Comparison of ENCODE assay signal across 13 mouse cellular contexts in the genomic region with DNA sequence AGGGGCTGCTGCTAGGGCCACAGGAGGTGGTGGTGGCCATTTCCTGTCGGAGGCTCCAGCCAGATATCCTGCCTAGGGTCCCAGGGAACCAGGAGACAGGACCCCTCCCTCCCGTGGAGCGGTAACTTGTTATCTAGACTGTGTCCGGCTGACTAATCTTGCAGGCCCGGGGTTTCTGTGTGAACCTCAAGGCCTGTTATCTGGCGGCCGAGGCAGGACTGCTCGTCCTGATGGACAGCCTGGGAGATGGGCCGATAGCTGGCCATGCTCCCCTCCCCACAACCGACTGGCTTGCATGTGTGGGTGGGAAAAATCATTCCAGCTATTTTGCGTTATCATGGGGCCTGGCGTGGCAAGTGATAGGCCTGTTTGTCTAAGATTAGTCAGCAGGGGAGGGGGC. TPM values are rescaled to one million over a fixed set of nuclear protein-coding genes. Genes with fewer than 3 reads are reported as not detected.
DNase-seq lines count a peak whose midpoint lies in the region; ATAC-seq and TF ChIP-seq lines count a peak whose summit lies in the region.
"Had no signal": no experiment of that assay in that cellular context is flagged by ENCODE, and none has a peak within 500 bp of the region (broad histone marks: within the 10 kb centered on the region; RNA-seq: fewer than 3 reads in every experiment).

No protein-coding gene starts in this region.

- peak; percentile 89 to 97 for TF ChIP-seq EP300 in MEL (IDR thresholded peaks at IDR 0.05; ENCODE audit: low read depth in 1 of 2, low read length in 2 of 2)
- TF ChIP-seq EP300 in liver, embryonic 14.5 days (IDR thresholded peaks at IDR 0.05; ENCODE audit: low read depth) = peak; percentile 92

- H3K4me3 ChIP-seq in hindbrain, embryonic 10.5 days = no peak overlapping the region
- H3K4me3 ChIP-seq in hindbrain, postnatal 0 days (ENCODE audit: low read length) = no peak overlapping the region
- H3K4me3 ChIP-seq in MEL (ENCODE audit: control insufficient read depth in 1 of 2, insufficient read depth in 1 of 2, low read depth in 2 of 2, low read length in 2 of 2) = no peak overlapping the region
- H3K4me3 ChIP-seq in liver, embryonic 14.5 days (ENCODE audit: insufficient read depth in 1 of 2, low read depth in 2 of 2, low read length in 2 of 2) = no peak overlapping the region
- H3K4me3 ChIP-seq: limb, embryonic 12.5 days had no signal

- H3K36me3 ChIP-seq in hindbrain, embryonic 10.5 days = peaks cover 6% of the 10 kb centered on the region; the same call in 1 of the 2 replicates
- no peaks in the 10 kb centered on the region for H3K36me3 ChIP-seq in hindbrain, postnatal 0 days (ENCODE audit: insufficient read depth, low read length)
- peaks cover 23 to 73% of the 10 kb centered on the region in 2 experiments for H3K36me3 ChIP-seq in MEL (ENCODE audit: control insufficient read depth in 1 of 2, insufficient read depth in 2 of 2, low read length in 2 of 2)
- peaks cover 91% of the 10 kb centered on the region for H3K36me3 ChIP-seq in liver, embryonic 14.5 days (replicated peaks; ENCODE audit: control insufficient read depth, insufficient read depth, low read depth)
- H3K36me3 ChIP-seq: limb, embryonic 12.5 days had no signal

- H3K79me2 ChIP-seq in MEL (ENCODE audit: control insufficient read depth, insufficient read depth, low read length, poor library complexity) = peaks cover 10% of the 10 kb centered on the region

- no peak for TF ChIP-seq RAD21 in MEL (IDR thresholded peaks at IDR 0.05; ENCODE audit: low read depth, low read length)

- no peak overlapping the region for H3K9ac ChIP-seq in hindbrain, postnatal 0 days (replicated peaks; ENCODE audit: low read length)
- peak overlapping the region; percentile 41 for H3K9ac ChIP-seq in MEL (ENCODE audit: control insufficient read depth, low read depth, low read length, poor library complexity, severe bottlenecking)
- peak overlapping the region; percentile 79 for H3K9ac ChIP-seq in liver, embryonic 14.5 days (replicated peaks)
- H3K9ac ChIP-seq: limb, embryonic 12.5 days had no signal

- H3K9me3 ChIP-seq in hindbrain, embryonic 10.5 days = no peaks in the 10 kb centered on the region
- no peaks in the 10 kb centered on the region for H3K9me3 ChIP-seq in hindbrain, postnatal 0 days (ENCODE audit: low read length)
- H3K9me3 ChIP-seq in MEL (replicated peaks; ENCODE audit: insufficient read depth, low read length) = no peaks in the 10 kb centered on the region
- H3K9me3 ChIP-seq in liver, embryonic 14.5 days (ENCODE audit: control insufficient read depth, low read length) = no peaks in the 10 kb centered on the region
- H3K9me3 ChIP-seq: limb, embryonic 12.5 days had no signal

- no peak for TF ChIP-seq CTCF in hindbrain, postnatal 0 days (IDR thresholded peaks at IDR 0.05; ENCODE audit: low read depth)
- no peak for TF ChIP-seq CTCF in MEL (IDR thresholded peaks at IDR 0.05 in 2 of 3, conservative IDR thresholded peaks at IDR 0.05 in 1 of 3; ENCODE audit: control insufficient read depth in 1 of 3, insufficient read depth in 1 of 3, low read depth in 2 of 3, low read length in 3 of 3, poor library complexity in 1 of 3, severe bottlenecking in 1 of 3)
- no peak for TF ChIP-seq CTCF in liver, embryonic 14.5 days (IDR thresholded peaks at IDR 0.05; ENCODE audit: low read depth)

- TF ChIP-seq POLR2A in MEL (IDR thresholded peaks at IDR 0.05; ENCODE audit: control insufficient read depth in 1 of 2, insufficient read depth in 1 of 2, low read depth in 1 of 2, low read length in 2 of 2, poor library complexity in 1 of 2) = no peak; a peak in 1 of 4 replicates

- peaks cover 88% of the 10 kb centered on the region for H3K4me1 ChIP-seq in hindbrain, embryonic 10.5 days (replicated peaks)
- 0 out of 2 replicates have a peak, but pooled peaks cover under 1% of the 10 kb centered on the region for H3K4me1 ChIP-seq in hindbrain, postnatal 0 days (ENCODE audit: insufficient read depth, low read length)
- H3K4me1 ChIP-seq in MEL (ENCODE audit: control insufficient read depth in 1 of 2, insufficient read depth in 2 of 2, low read length in 2 of 2) = peaks cover 32 to 79% of the 10 kb centered on the region in 2 experiments
- H3K4me1 ChIP-seq in liver, embryonic 14.5 days (replicated peaks; ENCODE audit: control insufficient read depth in 2 of 2, insufficient read depth in 2 of 2, low read length in 1 of 2) = peaks cover 96 to 98% of the 10 kb centered on the region in 2 experiments

- peak; percentile 17 for DNase-seq in adrenal gland, adult 2 months
- no peak for DNase-seq in adrenal gland, postnatal 14 days
- no peak for DNase-seq in hindbrain, embryonic 10.5 days (ENCODE audit: low spot score)
- DNase-seq in hindbrain, postnatal 0 days (ENCODE audit: low spot score) = no peak
- peak; percentile 75 for DNase-seq in MEL (ENCODE audit: low read depth, low spot score)
- DNase-seq in liver, embryonic 14.5 days (ENCODE audit: low read depth in 3 of 3, low spot score in 3 of 3) = peak; percentile 70 to 75 (median 75)
- no peak for DNase-seq in cerebellum, adult 11-12 months
- DNase-seq: adrenal gland, postnatal 36 days; cerebellum, adult 11 months; kidney, postnatal 4 days had no signal

- H3K27me3 ChIP-seq in hindbrain, embryonic 10.5 days (ENCODE audit: insufficient read depth, poor library complexity, severe bottlenecking) = no peaks in the 10 kb centered on the region
- H3K27me3 ChIP-seq in hindbrain, postnatal 0 days (ENCODE audit: insufficient read depth, low read length) = no peaks in the 10 kb centered on the region
- H3K27me3 ChIP-seq in MEL (ENCODE audit: control insufficient read depth in 1 of 2, insufficient read depth in 2 of 2, low read length in 2 of 2) = no peaks in the 10 kb centered on the region
- no peaks in the 10 kb centered on the region for H3K27me3 ChIP-seq in liver, embryonic 14.5 days (ENCODE audit: control insufficient read depth, insufficient read depth, low read length)
- H3K27me3 ChIP-seq: limb, embryonic 12.5 days had no signal

- 74% methylated on average over 12 of the region's 12 CpGs for WGBS in hindbrain, embryonic 10.5 days
- WGBS in hindbrain, postnatal 0 days = 72% methylated on average over 12 of the region's 12 CpGs
- 8% methylated on average over 12 of the region's 12 CpGs for WGBS in liver, embryonic 14.5 days (ENCODE audit: insufficient replicate concordance)

- peak overlapping the region; percentile 64; the same call in 1 of the 2 replicates for H3K27ac ChIP-seq in hindbrain, embryonic 10.5 days
- H3K27ac ChIP-seq in hindbrain, postnatal 0 days = no peak overlapping the region
- peak overlapping the region; percentile 87 for H3K27ac ChIP-seq in MEL (ENCODE audit: control insufficient read depth, low read depth, low read length)
- H3K27ac ChIP-seq in liver, embryonic 14.5 days = peak overlapping the region; percentile 96
- H3K27ac ChIP-seq: limb, embryonic 12.5 days had no signal

- no peak overlapping the region for H3K4me2 ChIP-seq in hindbrain, postnatal 0 days (ENCODE audit: low read depth, low read length)
- peak overlapping the region; percentile 40 for H3K4me2 ChIP-seq in liver, embryonic 14.5 days (ENCODE audit: low read depth)
- H3K4me2 ChIP-seq: limb, embryonic 12.5 days had no signal

- no peak for ATAC-seq in hindbrain, postnatal 0 days
- peak; percentile 48 for ATAC-seq in liver, embryonic 14.5 days (ENCODE audit: insufficient read depth)
- ATAC-seq in CD4-positive, CD25-positive, alpha-beta regulatory T cell, adult 4 months = no peak

TF ChIP-seq in MEL, 35 proteins besides CTCF, POLR2A, EP300 and RAD21 (continues in another document):
- no peak for TF ChIP-seq TBP (IDR thresholded peaks at IDR 0.05; ENCODE audit: low read depth, low read length)
- TF ChIP-seq BHLHE40 (IDR thresholded peaks at IDR 0.05; ENCODE audit: borderline replicate concordance, low read depth, low read length) = no peak
- TF ChIP-seq SMC3 (IDR thresholded peaks at IDR 0.05; ENCODE audit: low read depth, low read length) = no peak
- no peak for TF ChIP-seq CHD1 (IDR thresholded peaks at IDR 0.05; ENCODE audit: low read depth, low read length)
- no peak for TF ChIP-seq E2F4 (IDR thresholded peaks at IDR 0.05; ENCODE audit: borderline replicate concordance, low read depth, low read length)
- peak; percentile 87 for TF ChIP-seq TAL1 (IDR thresholded peaks at IDR 0.05; ENCODE audit: low read length)
- peak; percentile 42; the same call in 1 of the 2 replicates for TF ChIP-seq RCOR1 (IDR thresholded peaks at IDR 0.05; ENCODE audit: low read depth, low read length)
- TF ChIP-seq GABPA (IDR thresholded peaks at IDR 0.05; ENCODE audit: low read depth, low read length) = no peak
- TF ChIP-seq POLR2AphosphoS2 (IDR thresholded peaks at IDR 0.05; ENCODE audit: low read length) = no peak

RNA-seq across cellular contexts. Expression of a gene that starts 31.4 kb away (rescaled TPM):
- total RNA-seq in adrenal gland, adult 2 months (2021) = 10 to 100 TPM; 16.0 to 24.2 TPM
- polyA plus RNA-seq in adrenal gland, adult 2 months (2012; rRNA removed) = 37.4 and 60.4 TPM in 2 replicates
- total RNA-seq in adrenal gland, postnatal 14 days (2021) = 23.6 and 24.6 TPM in 2 replicates
- polyA plus RNA-seq in hindbrain, embryonic 10.5 days (2016; fragmentation: Nextera tagmentation; extraction: Ambion mirVana) = 1.6 and 2.4 TPM in 2 replicates
- 28.0 and 37.6 TPM in 2 replicates for total RNA-seq in hindbrain, postnatal 0 days (2014; rRNA removed)
- polyA plus RNA-seq in hindbrain, postnatal 0 days (2015; fragmentation: Nextera tagmentation; extraction: Ambion mirVana) = 1.5 and 2.0 TPM in 2 replicates
- total RNA-seq in MEL (2012; rRNA removed) = 104 and 133 TPM in 2 replicates
- polyA plus RNA-seq in MEL (2012; ENCODE audit: insufficient read depth in 1 of 2, insufficient read length in 2 of 2, low read depth in 1 of 2, low replicate concordance in 2 of 2, missing spikeins in 1 of 2) = 100 to 1,000 TPM; 260 to 343 TPM
- 69.6 and 80.3 TPM in 2 replicates for polyA plus RNA-seq in liver, embryonic 14.5 days (2012; rRNA removed)
- polyA plus RNA-seq in liver, embryonic 14.5 days (2014; fragmentation: Nextera tagmentation; extraction: Ambion mirVana) = 13.3 and 16.2 TPM in 2 replicates
- under 1 TPM; 0.46 to 0.82 TPM for polyA plus RNA-seq in CD4-positive, CD25-positive, alpha-beta regulatory T cell, adult 4 months (2017; shearing (Covaris generic))

RNA-seq across cellular contexts. Expression of a gene that starts 47.2 kb away (rescaled TPM):
- not detected for total RNA-seq in adrenal gland, adult 2 months (2021)
- polyA plus RNA-seq in adrenal gland, adult 2 months (2012; rRNA removed) = not detected in 2 replicates
- not detected in 2 replicates for total RNA-seq in adrenal gland, postnatal 14 days (2021)
- not detected in 2 replicates for polyA plus RNA-seq in hindbrain, embryonic 10.5 days (2016; fragmentation: Nextera tagmentation; extraction: Ambion mirVana)
- 2.0 and 3.2 TPM in 2 replicates for total RNA-seq in hindbrain, postnatal 0 days (2014; rRNA removed)
- polyA plus RNA-seq in hindbrain, postnatal 0 days (2015; fragmentation: Nextera tagmentation; extraction: Ambion mirVana) = 0.45 and 0.57 TPM in 2 replicates
- 0.12 TPM in 1 of 2 replicates, not detected in the other for total RNA-seq in MEL (2012; rRNA removed)
- polyA plus RNA-seq in MEL (2012; ENCODE audit: insufficient read depth in 1 of 2, insufficient read length in 2 of 2, low read depth in 1 of 2, low replicate concordance in 2 of 2, missing spikeins in 1 of 2) = under 1 TPM in 1 of 2 experiments, not detected in 1; 0.07 TPM
- polyA plus RNA-seq in liver, embryonic 14.5 days (2012; rRNA removed) = not detected in 2 replicates
- polyA plus RNA-seq in liver, embryonic 14.5 days (2014; fragmentation: Nextera tagmentation; extraction: Ambion mirVana) = not detected in 2 replicates
- polyA plus RNA-seq in CD4-positive, CD25-positive, alpha-beta regulatory T cell, adult 4 months (2017; shearing (Covaris generic)) = not detected
- total RNA-seq: adrenal gland, postnatal 36 days; heart, adult 18-20 months had no signal
- polyA plus RNA-seq: limb, embryonic 12.5 days had no signal

Comparison
In these comparisons a context has a peak if more than half of its experiments do, and no peak if none do; other contexts are left out.
1. DNase-seq: peak in adrenal gland, adult 2 months (single experiment), MEL (single experiment) and liver, embryonic 14.5 days (3 of 3); none in adrenal gland, postnatal 14 days (single experiment), hindbrain, embryonic 10.5 days (single experiment), hindbrain, postnatal 0 days (single experiment) and cerebellum, adult 11-12 months (single experiment).